Mouse (Mus musculus): ENCODE measurements around the gene Dstyk. TPM values are rescaled to one million over a fixed set of nuclear protein-coding genes. Genes with fewer than 3 reads are reported as not detected.

Dstyk gene
- polyA plus RNA-seq (2015; fragmentation: Nextera tagmentation; extraction: Ambion mirVana) = 15.2 and 15.5 TPM in 2 replicates

DNA sequence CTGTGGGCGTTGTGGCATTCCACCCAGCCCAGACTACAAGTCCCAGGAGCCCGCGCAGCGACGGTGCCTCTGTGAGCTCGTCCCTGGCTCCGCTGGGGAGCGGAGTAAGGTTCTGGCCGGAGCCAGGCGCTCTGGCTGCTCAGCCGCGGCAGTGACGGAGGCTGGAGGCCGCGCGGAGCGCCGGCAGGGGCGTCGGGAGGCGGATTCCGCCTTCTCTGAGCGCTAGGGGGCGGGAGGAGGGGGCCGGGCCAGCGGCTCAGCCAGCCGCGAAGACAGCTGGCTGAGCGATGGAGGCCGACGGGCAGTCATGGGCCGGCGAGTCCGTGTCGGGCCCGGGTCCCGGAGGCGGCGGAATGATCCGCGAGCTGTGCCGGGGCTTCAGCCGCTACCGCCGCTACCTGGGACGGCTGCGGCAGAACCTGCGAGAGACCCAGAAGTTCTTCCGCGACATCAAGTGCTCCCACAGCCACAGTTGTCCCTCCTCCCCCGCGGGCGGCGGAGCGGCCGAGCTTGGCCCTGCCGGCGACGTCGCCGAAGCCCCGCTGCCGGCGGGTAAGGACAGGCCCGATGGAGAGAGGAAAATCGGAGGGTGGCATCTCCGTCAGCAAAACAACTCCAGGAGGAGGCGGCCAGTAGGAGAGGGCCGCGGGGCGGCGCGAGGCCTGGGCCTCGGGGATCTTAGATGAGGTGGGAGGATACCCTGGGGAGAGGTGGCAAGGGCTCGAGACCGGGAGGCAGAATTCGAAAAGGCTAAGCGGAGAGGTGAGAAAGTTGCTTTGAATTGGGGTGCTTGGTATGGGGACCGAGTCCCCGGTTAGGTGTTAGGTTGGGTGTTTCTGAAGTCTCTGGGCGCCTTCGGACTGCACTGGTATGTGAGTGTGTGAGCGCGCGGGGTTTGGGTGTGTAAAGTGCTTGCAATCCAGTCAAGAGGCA, at the start of gene Dstyk:
Gene Dstyk (plus strand): TSS at position 237 of the 933 bp plus-strand sequence.
- peak within 1 kb of the TSS; percentile 71 for H3K4me3 ChIP-seq (replicated peaks)
- H3K27ac ChIP-seq = peak within 1 kb of the TSS; percentile 96
- under 1% methylated on average over 85 of the region's 85 CpGs for whole genome bisulfite sequencing
- H3K36me3 ChIP-seq = no peaks in the 10 kb centered on the region; the same call in 1 of the 2 replicates
- no peaks in the 10 kb centered on the region for H3K27me3 ChIP-seq
- H3K9ac ChIP-seq = peak within 1 kb of the TSS; percentile 73
- peak; percentile 99 for ATAC-seq (replicated peaks; ENCODE audit: low FRiP score)
- H3K9me3 ChIP-seq (replicated peaks) = no peaks in the 10 kb centered on the region
- peaks cover 31% of the 10 kb centered on the region for H3K4me1 ChIP-seq
- peak within 1 kb of the TSS; percentile 71 for H3K4me2 ChIP-seq

DNA sequence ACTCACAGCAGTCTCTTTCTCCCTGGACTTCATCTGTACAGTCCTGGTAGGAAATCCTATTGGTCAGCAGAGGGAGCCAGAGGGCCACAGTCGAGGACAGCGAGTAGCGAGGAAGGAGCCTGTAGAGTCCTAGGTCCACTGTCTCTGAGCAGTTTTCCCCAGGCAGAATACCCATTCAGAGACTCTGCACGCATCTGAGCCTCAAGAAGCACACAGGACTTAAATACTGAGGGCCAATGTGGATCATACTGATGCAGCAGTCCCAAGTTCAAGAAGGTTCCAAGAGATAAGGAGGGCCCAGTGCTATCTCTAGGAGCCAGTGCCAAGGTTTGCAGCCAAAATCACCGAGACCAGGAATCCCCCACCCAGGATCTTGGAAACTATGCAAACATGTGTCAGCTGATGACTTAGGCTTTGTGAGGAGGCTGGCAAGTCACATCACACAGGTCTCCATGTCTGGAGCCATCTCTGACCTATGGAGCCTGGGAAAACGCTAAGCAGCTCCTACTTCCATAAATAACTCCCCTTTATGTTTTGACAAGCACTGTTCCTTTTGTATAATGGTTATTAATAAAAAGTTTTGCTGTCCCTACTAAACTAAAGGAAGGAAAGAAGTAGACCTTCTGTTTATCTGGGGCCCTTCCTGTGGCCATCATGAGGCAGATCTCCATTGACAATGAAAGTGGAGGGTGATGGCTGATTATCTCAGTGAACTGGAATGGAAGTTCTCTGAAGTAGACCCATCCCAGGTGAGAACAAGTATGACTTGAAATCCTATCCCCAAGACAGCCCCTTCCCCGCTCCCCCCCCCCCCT, 49.5 kb upstream of the Dstyk start:
- no peak overlapping the region for H3K4me3 ChIP-seq (replicated peaks)
- ATAC-seq (replicated peaks; ENCODE audit: low FRiP score) = peak; percentile 85
- no peaks in the 10 kb centered on the region for H3K9me3 ChIP-seq (replicated peaks)
- H3K4me2 ChIP-seq = no peak overlapping the region
- no peaks in the 10 kb centered on the region for H3K27me3 ChIP-seq
- peaks cover 32% of the 10 kb centered on the region for H3K4me1 ChIP-seq
- H3K9ac ChIP-seq = no peak overlapping the region
- 32% methylated on average over 7 of the region's 7 CpGs for WGBS
- H3K27ac ChIP-seq = no peak overlapping the region
- peaks cover 2% of the 10 kb centered on the region; the same call in 1 of the 2 replicates for H3K36me3 ChIP-seq

DNA sequence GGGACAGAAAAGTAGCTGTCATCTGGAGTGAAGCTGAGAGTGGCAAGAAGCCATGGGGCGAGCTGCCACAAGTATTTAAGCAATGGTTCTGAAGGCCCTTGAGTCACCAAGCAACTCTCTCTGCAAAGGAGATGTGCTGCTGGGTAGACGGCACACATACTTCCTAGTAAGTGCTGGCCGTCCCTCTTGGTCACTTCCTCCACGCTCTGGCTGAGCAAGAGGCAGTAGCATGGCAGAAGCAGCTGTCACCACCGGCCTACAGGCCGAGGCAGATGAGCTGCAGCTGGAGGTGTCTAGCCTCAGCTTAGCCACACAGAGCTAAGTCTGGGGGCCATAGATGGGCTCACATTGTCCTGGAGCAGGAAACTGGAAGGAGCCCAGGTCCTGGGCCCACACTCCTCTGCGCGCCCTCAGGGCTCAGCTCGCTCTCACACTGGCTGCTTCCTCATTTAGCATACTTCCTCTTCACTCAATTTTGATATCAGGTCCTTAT, 46.6 kb upstream of the Dstyk start:
- Histone ChIP-seq H3K9ac (no peak overlapping the region), H3K27ac (peak overlapping the region; percentile 59; the same call in 1 of the 2 replicates), H3K9me3 (replicated peaks) (no peaks in the 10 kb centered on the region), H3K36me3 (0 out of 2 replicates have a peak, but pooled peaks cover 5% of the 10 kb centered on the region), H3K4me2 (no peak overlapping the region), H3K4me3 (replicated peaks) (no peak overlapping the region), H3K27me3 (no peaks in the 10 kb centered on the region), H3K4me1 (peaks cover 55% of the 10 kb centered on the region)
- no peak for ATAC-seq (replicated peaks; ENCODE audit: low FRiP score)
- WGBS = 67% methylated on average over 9 of the region's 9 CpGs

DNA sequence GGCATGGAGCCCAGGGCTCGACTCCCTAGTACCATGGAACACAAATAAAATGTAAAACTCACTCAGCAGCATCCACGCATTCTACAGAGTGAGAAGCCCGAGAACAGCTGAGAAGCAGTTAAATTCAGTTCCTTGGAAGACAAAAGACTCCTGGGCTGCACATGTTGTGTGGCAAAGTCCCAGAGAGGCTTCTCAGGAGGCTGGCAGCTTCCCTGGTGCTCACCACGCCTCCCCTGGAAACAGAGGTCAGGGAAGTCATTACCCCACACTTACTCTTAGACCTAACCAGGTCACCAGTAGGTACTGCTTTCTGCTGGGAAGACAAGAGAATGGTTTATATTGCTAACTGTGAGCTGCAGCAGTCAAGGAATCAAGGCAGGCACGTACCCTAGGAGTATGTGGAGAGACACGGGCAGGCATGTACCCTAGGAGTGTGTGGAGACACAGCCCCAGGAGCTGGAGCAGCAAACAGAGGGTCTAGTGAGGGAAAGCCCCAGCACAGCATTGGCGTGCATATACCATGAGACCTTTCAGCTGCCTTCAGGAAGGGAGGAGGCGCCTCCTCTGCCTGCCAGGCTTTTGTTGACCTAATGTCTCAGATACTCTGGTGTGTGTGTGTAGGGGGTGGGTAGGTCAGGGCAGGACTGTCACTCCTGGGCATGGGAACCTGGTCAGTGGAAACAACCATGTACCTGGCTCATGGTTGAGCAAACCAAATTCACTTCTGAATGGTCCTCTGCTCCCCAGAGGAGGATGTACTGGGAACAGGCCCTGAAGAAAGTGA, 45.9 kb upstream of the Dstyk start:
- 44% methylated on average over 8 of the region's 8 CpGs for WGBS
- Histone ChIP-seq H3K36me3 (0 out of 2 replicates have a peak, but pooled peaks cover 5% of the 10 kb centered on the region), H3K9me3 (replicated peaks) (no peaks in the 10 kb centered on the region), H3K9ac (0 out of 2 replicates have a peak overlapping the region, but pooled peaks have one; percentile 9), H3K4me1 (peaks cover 58% of the 10 kb centered on the region), H3K4me3 (replicated peaks) (no peak overlapping the region), H3K27ac (peak overlapping the region; percentile 59), H3K27me3 (no peaks in the 10 kb centered on the region), H3K4me2 (no peak overlapping the region)
- peak; percentile 20 for ATAC-seq (replicated peaks; ENCODE audit: low FRiP score)

DNA sequence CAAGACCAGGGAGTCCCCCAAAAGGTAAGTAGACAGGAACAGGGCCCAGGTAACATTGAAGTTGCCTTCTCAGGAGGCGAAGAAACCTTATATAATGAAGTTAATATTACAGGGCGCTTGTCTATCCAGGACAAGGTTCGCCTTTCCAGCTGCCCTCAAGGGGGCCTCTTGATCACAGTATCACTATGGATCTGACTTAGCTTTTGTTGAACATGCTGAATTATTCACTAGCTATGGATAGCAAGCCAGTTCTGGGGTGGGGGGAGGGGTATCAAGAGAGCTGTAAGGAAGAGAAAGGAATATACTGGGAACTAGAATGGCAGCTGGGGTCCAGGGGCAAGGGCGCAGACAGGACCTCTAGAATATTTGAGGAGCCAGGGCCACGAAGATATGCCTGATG, 45.0 kb upstream of the Dstyk start:
- WGBS = 81% methylated on average over 5 of the region's 5 CpGs
- H3K4me3 ChIP-seq (replicated peaks) = no peak overlapping the region

DNA sequence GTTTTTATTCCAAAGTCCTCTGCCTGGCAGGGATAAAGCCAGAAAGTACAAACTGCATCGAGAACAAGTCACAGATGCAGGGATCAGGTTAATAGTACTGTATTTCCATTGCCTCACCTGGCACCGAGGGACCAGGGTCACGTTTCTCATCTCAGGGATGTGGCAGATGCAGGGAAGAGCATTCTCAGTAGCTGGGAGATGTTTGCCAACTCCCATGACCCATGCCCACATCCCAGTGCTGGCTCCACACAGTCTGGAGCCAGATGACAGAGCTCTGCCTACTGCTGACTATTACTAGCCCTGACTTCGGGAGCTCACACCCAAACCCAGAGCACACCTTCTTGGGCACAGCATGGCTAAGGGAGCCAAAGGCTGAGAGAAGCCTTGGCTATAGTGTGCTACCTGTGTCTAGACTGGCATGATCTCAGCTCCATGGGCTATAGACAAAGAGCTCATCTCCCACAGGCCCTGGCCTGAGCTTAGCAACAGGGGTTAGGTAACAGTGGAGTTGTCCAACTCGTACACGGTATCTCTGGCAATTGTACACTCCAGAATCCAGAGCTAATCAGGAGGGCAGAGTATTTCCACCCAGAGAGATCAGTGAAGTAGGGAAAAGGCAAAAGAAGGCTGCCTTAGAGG, 44.3 kb upstream of the Dstyk start:
- Histone ChIP-seq H3K4me3 (replicated peaks) (no peak overlapping the region), H3K27ac (no peak overlapping the region), H3K9me3 (replicated peaks) (no peaks in the 10 kb centered on the region), H3K4me1 (peaks cover 67% of the 10 kb centered on the region), H3K4me2 (no peak overlapping the region), H3K36me3 (peaks cover 8% of the 10 kb centered on the region; the same call in 1 of the 2 replicates), H3K27me3 (no peaks in the 10 kb centered on the region), H3K9ac (no peak overlapping the region)
- WGBS = 85% methylated on average over 6 of the region's 6 CpGs
- ATAC-seq (replicated peaks; ENCODE audit: low FRiP score) = no peak

More for the DNA sequence above, 45.0 kb upstream of the Dstyk start:
- Histone ChIP-seq H3K27ac (peak overlapping the region; percentile 59; the same call in 1 of the 2 replicates), H3K4me2 (no peak overlapping the region), H3K27me3 (no peaks in the 10 kb centered on the region), H3K4me1 (peaks cover 66% of the 10 kb centered on the region), H3K9me3 (replicated peaks) (no peaks in the 10 kb centered on the region), H3K36me3 (0 out of 2 replicates have a peak, but pooled peaks cover 5% of the 10 kb centered on the region), H3K9ac (0 out of 2 replicates have a peak overlapping the region, but pooled peaks have one; percentile 9)
- ATAC-seq (replicated peaks; ENCODE audit: low FRiP score) = no peak

DNA sequence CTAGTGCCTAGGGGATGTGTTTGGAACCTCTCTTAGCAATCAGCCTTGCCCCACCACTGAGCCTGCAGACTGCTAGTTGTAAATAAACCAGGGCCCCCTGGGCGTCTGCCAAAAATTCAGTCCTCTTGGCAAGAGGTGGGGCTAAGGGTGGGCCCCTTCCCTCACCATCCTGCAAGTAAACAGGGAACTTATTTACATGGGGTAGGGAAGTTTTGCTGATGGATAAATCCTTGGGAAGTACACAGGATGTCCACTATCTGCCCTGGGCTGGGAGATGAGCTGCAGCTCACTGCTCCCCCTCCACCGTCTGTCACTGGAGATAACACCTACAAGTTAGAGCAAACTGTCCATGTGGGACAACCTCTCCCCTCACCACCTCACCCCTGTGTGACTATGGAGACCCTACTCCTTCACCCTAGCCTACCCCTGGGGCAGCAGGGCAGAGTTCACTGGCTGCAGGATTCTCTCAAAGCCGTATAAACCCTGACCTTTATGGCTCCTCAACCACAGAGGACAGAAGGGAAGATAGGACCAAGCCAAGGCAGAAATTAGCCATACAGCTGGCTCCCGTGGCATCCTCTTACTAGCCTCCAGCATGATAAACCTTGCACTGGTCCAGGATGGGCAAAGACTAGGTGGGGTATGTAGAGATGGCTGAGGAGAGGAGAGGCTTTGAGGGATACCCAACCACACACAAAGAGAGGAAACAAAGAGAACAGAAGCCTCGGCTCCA, 43.0 kb upstream of the Dstyk start:
- WGBS = 32% methylated on average over 5 of the region's 5 CpGs
- H3K36me3 ChIP-seq = peaks cover 18% of the 10 kb centered on the region
- no peak overlapping the region for H3K4me2 ChIP-seq
- H3K4me3 ChIP-seq (replicated peaks) = no peak overlapping the region
- peaks cover 67% of the 10 kb centered on the region for H3K4me1 ChIP-seq
- no peak overlapping the region for H3K9ac ChIP-seq
- H3K27ac ChIP-seq = no peak overlapping the region
- peak; percentile 50 for ATAC-seq (replicated peaks; ENCODE audit: low FRiP score)
- H3K27me3 ChIP-seq = no peaks in the 10 kb centered on the region
- H3K9me3 ChIP-seq (replicated peaks) = no peaks in the 10 kb centered on the region

DNA sequence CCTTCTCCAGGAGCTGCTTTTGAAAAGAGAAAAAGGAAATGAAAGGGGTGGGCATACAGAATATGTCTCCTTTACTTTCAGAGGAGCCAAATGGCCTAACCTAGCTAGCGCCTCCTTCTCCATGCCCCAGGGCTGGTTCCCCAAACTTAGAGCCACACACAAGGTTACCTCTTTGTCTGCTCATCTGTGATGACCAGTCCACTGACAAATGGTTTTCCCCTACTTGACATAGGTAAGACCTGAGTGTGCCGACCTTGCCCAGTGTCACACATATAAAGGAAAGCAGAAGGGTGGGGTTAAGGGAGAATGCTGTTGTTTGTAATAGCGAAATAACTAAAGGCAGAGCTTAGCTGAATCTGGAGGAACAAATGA, 42.5 kb upstream of the Dstyk start:
- peaks cover 67% of the 10 kb centered on the region for H3K4me1 ChIP-seq
- no peak overlapping the region for H3K4me2 ChIP-seq
- no peak for ATAC-seq (replicated peaks; ENCODE audit: low FRiP score)
- no peak overlapping the region for H3K4me3 ChIP-seq (replicated peaks)
- H3K9ac ChIP-seq = no peak overlapping the region
- H3K9me3 ChIP-seq (replicated peaks) = no peaks in the 10 kb centered on the region
- H3K36me3 ChIP-seq = peaks cover 23% of the 10 kb centered on the region
- WGBS = 75% methylated on average over 3 of the region's 3 CpGs
- H3K27ac ChIP-seq = peak overlapping the region; percentile 38
- H3K27me3 ChIP-seq = no peaks in the 10 kb centered on the region

DNA sequence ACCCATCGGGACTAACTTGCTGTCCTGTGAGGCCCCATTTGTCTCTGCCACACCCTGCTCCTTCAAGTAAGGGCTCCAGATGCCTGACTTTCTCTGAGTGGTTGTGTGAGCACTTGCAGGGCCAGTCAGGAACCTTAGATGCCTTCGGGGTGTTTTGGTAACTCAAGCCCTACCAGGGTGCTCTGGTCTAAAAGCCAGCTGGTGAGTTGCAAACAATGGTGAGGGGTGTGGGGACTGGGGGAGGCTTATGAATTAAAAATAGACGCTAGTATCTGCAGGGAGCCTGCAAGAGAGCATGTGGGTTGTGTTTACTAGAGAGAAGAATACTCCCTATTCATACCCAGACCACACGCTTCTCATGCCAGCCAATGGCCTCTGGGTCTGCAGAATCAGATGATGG, 42.1 kb upstream of the Dstyk start:
- WGBS = 25% methylated on average over 4 of the region's 4 CpGs
- Histone ChIP-seq H3K4me3 (replicated peaks) (no peak overlapping the region), H3K9ac (no peak overlapping the region), H3K4me2 (no peak overlapping the region), H3K9me3 (replicated peaks) (no peaks in the 10 kb centered on the region), H3K27me3 (no peaks in the 10 kb centered on the region), H3K36me3 (peaks cover 27% of the 10 kb centered on the region), H3K4me1 (peaks cover 67% of the 10 kb centered on the region), H3K27ac (peak overlapping the region; percentile 38)
- ATAC-seq (replicated peaks; ENCODE audit: low FRiP score) = no peak

All from kidney, embryonic 15.5 days (tissue).